In genomic region chr11:96784847-96785246, GRCm38 (mm10) we compare ENCODE assay signal across 7 mouse cellular contexts. TPM values are rescaled to one million over a fixed set of nuclear protein-coding genes. Genes with fewer than 3 reads are reported as not detected.
DNase-seq lines count a peak whose midpoint lies in the region; ATAC-seq and TF ChIP-seq lines count a peak whose summit lies in the region.
"Not testable (repeated sequence)": the region's sequence is repeated elsewhere in the genome, so short reads cannot be mapped to it uniquely, and the experiment has no call there.

No protein-coding gene starts in this region.

- WGBS in forebrain, postnatal 0 days, result 12% methylated on average over 7 of the region's 7 CpGs
- WGBS in limb, embryonic 14.5 days, result 14% methylated on average over 7 of the region's 7 CpGs
- WGBS in midbrain, postnatal 0 days, result 11% methylated on average over 7 of the region's 7 CpGs
- WGBS in spleen, adult 2 months, result 23% methylated on average over 7 of the region's 7 CpGs

- H3K27me3 ChIP-seq in Patski; forebrain, postnatal 0 days (ENCODE audit: insufficient read depth, low read length); limb, embryonic 14.5 days (ENCODE audit: control insufficient read depth, insufficient read depth, low read length); midbrain, postnatal 0 days (ENCODE audit: insufficient read depth, low read length); spleen, adult 2 months (ENCODE audit: control insufficient read depth, insufficient read depth, low read length): not testable (repeated sequence)

- H3K9me3 ChIP-seq in forebrain, postnatal 0 days (ENCODE audit: low read length); limb, embryonic 14.5 days (ENCODE audit: control insufficient read depth, low read length); midbrain, postnatal 0 days (ENCODE audit: low read length): not testable (repeated sequence)

- H3K4me1 ChIP-seq in forebrain, postnatal 0 days (ENCODE audit: insufficient read depth); limb, embryonic 14.5 days (ENCODE audit: control insufficient read depth, insufficient read depth, low read length); midbrain, postnatal 0 days (ENCODE audit: insufficient read depth, low read length); spleen, adult 2 months (ENCODE audit: control insufficient read depth, insufficient read depth, insufficient read length): not testable (repeated sequence)

- CTCF ChIA-PET in Patski (lab: Charles Lee), result interaction anchor here (1.3 to 1.4 kb wide), 3 partner anchors 8 to 57 kb away, joined by 3 to 4 read pairs (median 3); no protein-coding TSS in a partner anchor

- H3K4me2 ChIP-seq in forebrain, postnatal 0 days (ENCODE audit: low read depth); limb, embryonic 14.5 days (replicated peaks; ENCODE audit: low read depth, low read length, severe bottlenecking); midbrain, postnatal 0 days (ENCODE audit: low read depth, low read length, poor library complexity, severe bottlenecking): not testable (repeated sequence)

- not testable (repeated sequence) for H3K36me3 ChIP-seq in forebrain, postnatal 0 days (ENCODE audit: insufficient read depth); limb, embryonic 14.5 days (ENCODE audit: control insufficient read depth, insufficient read depth, low read length); midbrain, postnatal 0 days (ENCODE audit: insufficient read depth, low read length); spleen, adult 2 months (ENCODE audit: control insufficient read depth, insufficient read depth, low read length)

- H3K27ac ChIP-seq in forebrain, postnatal 0 days (ENCODE audit: low read depth, low read length); limb, embryonic 14.5 days (replicated peaks; ENCODE audit: low read depth, low read length); midbrain, postnatal 0 days (ENCODE audit: low read depth, low read length); spleen, adult 2 months (ENCODE audit: insufficient read depth, low read length): not testable (repeated sequence)

- peak; percentile 84 for TF ChIP-seq CTCF in Patski (IDR thresholded peaks at IDR 0.05)
- TF ChIP-seq CTCF in forebrain, postnatal 0 days (IDR thresholded peaks at IDR 0.05; ENCODE audit: low read depth), result peak; percentile 75
- peak; percentile 76 for TF ChIP-seq CTCF in midbrain, postnatal 0 days (IDR thresholded peaks at IDR 0.05)
- TF ChIP-seq CTCF in spleen, adult 2 months (IDR thresholded peaks at IDR 0.05; ENCODE audit: extremely low read depth, insufficient read depth, insufficient read length, insufficient replicate concordance), result peak; percentile 52; the same call in 1 of the 2 replicates

- H3K9ac ChIP-seq in forebrain, postnatal 0 days; limb, embryonic 14.5 days (ENCODE audit: low read depth, low read length, severe bottlenecking); midbrain, postnatal 0 days (replicated peaks; ENCODE audit: low read length, poor library complexity, severe bottlenecking): not testable (repeated sequence)

- not testable (repeated sequence) for ATAC-seq in Patski; forebrain, postnatal 0 days; limb, embryonic 14.5 days (ENCODE audit: low FRiP score, low read depth); midbrain, postnatal 0 days (ENCODE audit: low FRiP score)

- in situ Hi-C loops in Patski (cut with MboI; ENCODE audit: low pct_unique_long_range_greater_than_20kb), result not testable (repeated sequence)

- POLR2A ChIA-PET in Patski (lab: Charles Lee), result interaction anchor here (0.6 kb wide), 1 partner anchor 646 kb away, joined by 4 read pairs; no protein-coding TSS in a partner anchor

- H3K4me3 ChIP-seq in forebrain, postnatal 0 days (ENCODE audit: low read depth, low read length); limb, embryonic 14.5 days (replicated peaks; ENCODE audit: low read length); midbrain, postnatal 0 days (ENCODE audit: low read depth, low read length); spleen, adult 2 months (ENCODE audit: extremely low read depth, insufficient read depth, insufficient read length): not testable (repeated sequence)

- TF ChIP-seq POLR2A in limb, embryonic 14.5 days (IDR thresholded peaks at IDR 0.05; ENCODE audit: borderline replicate concordance, extremely low read depth, insufficient read depth, insufficient read length); spleen, adult 2 months (IDR thresholded peaks at IDR 0.05; ENCODE audit: low read depth, low read length): not testable (repeated sequence)

- DNase-seq in Patski (ENCODE audit: low read depth, low spot score), result not testable (repeated sequence)
- DNase-seq in cerebellum, adult 18-20 months, result peak; percentile 69 to 74
- DNase-seq in forebrain, postnatal 0 days, result peak; percentile 71
- peak; percentile 52 for DNase-seq in hindlimb bud, embryonic 11.5 days (ENCODE audit: extremely low spot score, low read depth, low spot score)
- DNase-seq in limb, embryonic 14.5 days (ENCODE audit: low spot score), result peak; percentile 52
- DNase-seq in midbrain, postnatal 0 days (ENCODE audit: low spot score), result peak; percentile 69
- peak; percentile 31 to 73 for DNase-seq in spleen, adult 2 months (ENCODE audit: low read depth in 1 of 2, low spot score in 2 of 2)

RNA-seq across cellular contexts. Expression of gene Cbx1, which starts 4.1 kb away (rescaled TPM):
- 111 TPM for polyA plus RNA-seq in Patski (2021)
- 57.0 and 62.4 TPM in 2 replicates for total RNA-seq in forebrain, postnatal 0 days (2014; rRNA removed)
- 53.7 and 55.6 TPM in 2 replicates for polyA plus RNA-seq in forebrain, postnatal 0 days (2015; fragmentation: Nextera tagmentation; extraction: Ambion mirVana)
- 68.4 and 98.9 TPM in 2 replicates for polyA plus RNA-seq in limb, embryonic 14.5 days (2012; rRNA removed)
- 87.8 and 98.5 TPM in 2 replicates for polyA plus RNA-seq in limb, embryonic 14.5 days (2014; fragmentation: Nextera tagmentation; extraction: Ambion mirVana)
- total RNA-seq in midbrain, postnatal 0 days (2014; rRNA removed), result 29.0 and 38.1 TPM in 2 replicates
- 47.6 and 53.2 TPM in 2 replicates for polyA plus RNA-seq in midbrain, postnatal 0 days (2015; fragmentation: Nextera tagmentation; extraction: Ambion mirVana)
- 13.9 and 18.2 TPM in 2 replicates for polyA plus RNA-seq in spleen, adult 2 months (2012; rRNA removed)

RNA-seq across cellular contexts. Expression of gene Snx11, which starts 7.5 kb away (rescaled TPM):
- polyA plus RNA-seq in Patski (2021), result 23.6 TPM
- total RNA-seq in forebrain, postnatal 0 days (2014; rRNA removed), result 59.2 and 68.8 TPM in 2 replicates
- polyA plus RNA-seq in forebrain, postnatal 0 days (2015; fragmentation: Nextera tagmentation; extraction: Ambion mirVana), result 32.7 and 37.1 TPM in 2 replicates
- 28.3 and 28.7 TPM in 2 replicates for polyA plus RNA-seq in limb, embryonic 14.5 days (2012; rRNA removed)
- polyA plus RNA-seq in limb, embryonic 14.5 days (2014; fragmentation: Nextera tagmentation; extraction: Ambion mirVana), result 11.9 and 13.3 TPM in 2 replicates
- total RNA-seq in midbrain, postnatal 0 days (2014; rRNA removed), result 61.6 and 61.9 TPM in 2 replicates
- polyA plus RNA-seq in midbrain, postnatal 0 days (2015; fragmentation: Nextera tagmentation; extraction: Ambion mirVana), result 36.6 and 38.9 TPM in 2 replicates
- polyA plus RNA-seq in spleen, adult 2 months (2012; rRNA removed), result 27.2 and 28.6 TPM in 2 replicates

RNA-seq across cellular contexts. Expression of gene Nfe2l1, which starts 44.9 kb away (rescaled TPM):
- polyA plus RNA-seq in Patski (2021), result 362 TPM
- 46.5 and 57.4 TPM in 2 replicates for total RNA-seq in forebrain, postnatal 0 days (2014; rRNA removed)
- 47.3 and 62.4 TPM in 2 replicates for polyA plus RNA-seq in forebrain, postnatal 0 days (2015; fragmentation: Nextera tagmentation; extraction: Ambion mirVana)
- polyA plus RNA-seq in limb, embryonic 14.5 days (2012; rRNA removed), result 94.5 and 125 TPM in 2 replicates
- polyA plus RNA-seq in limb, embryonic 14.5 days (2014; fragmentation: Nextera tagmentation; extraction: Ambion mirVana), result 42.0 and 49.6 TPM in 2 replicates
- total RNA-seq in midbrain, postnatal 0 days (2014; rRNA removed), result 86.0 and 88.0 TPM in 2 replicates
- 64.5 and 68.9 TPM in 2 replicates for polyA plus RNA-seq in midbrain, postnatal 0 days (2015; fragmentation: Nextera tagmentation; extraction: Ambion mirVana)
- 63.0 and 76.9 TPM in 2 replicates for polyA plus RNA-seq in spleen, adult 2 months (2012; rRNA removed)
